Mouse (Mus musculus) left cerebral cortex, adult 8-10 months (tissue): ENCODE measurements at regions not wholly inside any gene's neighbourhood (a gene's known extent, or its start where the extent isn't known, plus 50 kb on each side); places are given as distances from the start of the nearest gene placed in this dataset.
A peak's percentile ranks its signal among the peaks of the same experiment; 100 is the strongest.

Experiments
- DNase-seq, 2 experiments: peaks; one replicate each; pipeline ENCODE4 v3.0.0; 2022; ENCODE audit warnings: low spot score in 2 of 2

GRCm38 (mm10) chr10:39316533-39316932, 52.1 kb upstream of the Fyn start:
- DNase-seq = no peak

- DNase-seq = no peak
Observed at GRCm38 (mm10) chr10:39315434-39316174, 53.1 kb upstream of the Fyn start.

- DNase-seq = no peak
Observed at GRCm38 (mm10) chr10:39311501-39311900, 57.2 kb upstream of the Fyn start.

GRCm38 (mm10) chr10:39308535-39308934, 60.1 kb upstream of the Fyn start:
- DNase-seq = no peak

GRCm38 (mm10) chr10:39292703-39293496, 75.8 kb upstream of the Fyn start:
- DNase-seq = no peak

- DNase-seq = no peak
Observed at GRCm38 (mm10) chr10:39291747-39292198, 76.9 kb upstream of the Fyn start.

GRCm38 (mm10) chr10:39291134-39291746, 77.4 kb upstream of the Fyn start:
- peak in 1 of 2 experiments; percentile 42 for DNase-seq

GRCm38 (mm10) chr10:39290245-39290644, 78.4 kb upstream of the Fyn start:
- no peak for DNase-seq

GRCm38 (mm10) chr10:39280366-39281000, 88.2 kb upstream of the Fyn start:
- no peak for DNase-seq

- DNase-seq = no peak
Observed at GRCm38 (mm10) chr10:39274202-39274601, 94.5 kb upstream of the Fyn start.

GRCm38 (mm10) chr10:39273426-39273825, 95.2 kb upstream of the Fyn start:
- DNase-seq = no peak

- no peak for DNase-seq
Observed at GRCm38 (mm10) chr10:39272387-39272949, 96.2 kb upstream of the Fyn start.

- no peak for DNase-seq
Observed at GRCm38 (mm10) chr10:39270406-39270805, 98.2 kb upstream of the Fyn start.

GRCm38 (mm10) chr10:39267236-39267635, 101.4 kb upstream of the Fyn start:
- DNase-seq = no peak

- peak in 1 of 2 experiments; percentile 59 for DNase-seq
Observed at GRCm38 (mm10) chr10:39266482-39266881, 102.2 kb upstream of the Fyn start.

- no peak for DNase-seq
Observed at GRCm38 (mm10) chr10:39262466-39262865, 98.9 kb upstream of the Ccn6 start.

GRCm38 (mm10) chr10:39261174-39262145, 97.9 kb upstream of the Ccn6 start:
- DNase-seq = no peak

- no peak for DNase-seq
Observed at GRCm38 (mm10) chr10:39260061-39260460, 96.5 kb upstream of the Ccn6 start.

GRCm38 (mm10) chr10:39257371-39258154, 94.0 kb upstream of the Ccn6 start:
- no peak for DNase-seq
